Mouse (Mus musculus) intestine, postnatal 0 days (tissue): ENCODE results near the gene Nphp4. TPM values are rescaled to one million over a fixed set of nuclear protein-coding genes. Genes with fewer than 3 reads are reported as not detected.

ENCODE experiments used
- ATAC-seq: fragments of 200-750 bp; cut with Nextera tagmentation; 2 replicates; pipeline ENCODE4 v1.8.0; 2017; ENCODE audit warnings: mild to moderate bottlenecking, moderate TSS enrichment, moderate library complexity
- H3K27ac ChIP-seq: fragments of 300-500 bp; sonication (generic); 2 replicates; pipeline ENCODE4 v1.5.1; 2014; ENCODE audit warnings: mild to moderate bottlenecking, low read depth, low read length, moderate library complexity
- H3K27me3 ChIP-seq: fragments of 300-500 bp; sonication (generic); replicated peaks from 2 replicates; pipeline ENCODE4 v1.6.1; 2014; ENCODE audit warnings: low read length, mixed read lengths; ENCODE audit not compliant: control insufficient read depth, insufficient read depth
- H3K36me3 ChIP-seq: fragments of 300-500 bp; sonication (generic); 2 replicates; pipeline ENCODE4 v1.6.1; 2014; ENCODE audit warnings: mild to moderate bottlenecking, moderate library complexity; ENCODE audit not compliant: control insufficient read depth, insufficient read depth
- H3K4me1 ChIP-seq: fragments of 300-500 bp; sonication (generic); replicated peaks from 2 replicates; pipeline ENCODE4 v1.6.1; 2014; ENCODE audit warnings: antibody characterized with exemption, low read length, mixed read lengths; ENCODE audit not compliant: control insufficient read depth, insufficient read depth
- H3K4me2 ChIP-seq: fragments of 300-500 bp; sonication (generic); replicated peaks from 2 replicates; pipeline ENCODE4 v1.6.1; 2014; ENCODE audit warnings: low read depth, mild to moderate bottlenecking, moderate library complexity
- H3K4me3 ChIP-seq: fragments of 300-500 bp; sonication (generic); 2 replicates; pipeline ENCODE4 v1.5.1; 2014; ENCODE audit warnings: low read depth, low read length
- H3K9ac ChIP-seq: fragments of 300-500 bp; sonication (generic); 2 replicates; pipeline ENCODE4 v1.6.1; 2014; ENCODE audit warnings: mild to moderate bottlenecking, low read depth, low read length
- H3K9me3 ChIP-seq: fragments of 300-500 bp; sonication (generic); 2 replicates; pipeline ENCODE4 v1.6.1; 2016; ENCODE audit warnings: mixed run types; ENCODE audit not compliant: control insufficient read depth
- CTCF ChIP-seq: sonication (generic); IDR thresholded peaks from 2 replicates; pipeline ENCODE4 v1.5.1; 2016; ENCODE audit warnings: low read depth, mild to moderate bottlenecking, control low read depth, antibody characterized with exemption, moderate library complexity
- WGBS: fragments of 180-500 bp; shearing (Covaris S2); extraction: QIAGEN DNeasy Blood & Tissue Kit; methylation state at CpG from one replicate; pipeline ENCODE4 v1.1.7; 2014; 5-methylcytosine and 5-hydroxymethylcytosine counted together
- polyA plus RNA-seq: library from polyadenylated mRNA; unstranded; fragments of >200 nt; fragmentation: Nextera tagmentation; extraction: Ambion mirVana; gene quantifications from 2 replicates; pipeline ENCODE4 v1.2.1, GENCODE M21; 2015

The Nphp4 gene
- polyA plus RNA-seq, 1 experiment from 2014 or later = 0.47 TPM

GRCm38 (mm10) chr4:152467951-152468350 lies 8.6 kb upstream of the Nphp4 start:
- H3K4me2 ChIP-seq = no peak overlapping the region
- H3K9ac ChIP-seq = no peak overlapping the region
- no peaks in the 10 kb centered on the region for H3K27me3 ChIP-seq
- no peak overlapping the region for H3K4me3 ChIP-seq
- 83% methylated on average over 6 of the region's 6 CpGs for WGBS
- no peaks in the 10 kb centered on the region for H3K36me3 ChIP-seq
- H3K9me3 ChIP-seq = 0 out of 2 replicates have a peak, but pooled peaks cover 5% of the 10 kb centered on the region
- no peak for TF ChIP-seq CTCF
- H3K4me1 ChIP-seq = no peaks in the 10 kb centered on the region
- no peak overlapping the region for H3K27ac ChIP-seq
- no peak for ATAC-seq

GRCm38 (mm10) chr4:152475941-152476340 lies 565 bp upstream of the Nphp4 start:
- peaks cover 19% of the 10 kb centered on the region for H3K27me3 ChIP-seq
- H3K9me3 ChIP-seq = 0 out of 2 replicates have a peak, but pooled peaks cover 5% of the 10 kb centered on the region
- no peak overlapping the region for H3K4me3 ChIP-seq
- no peak overlapping the region for H3K4me2 ChIP-seq
- no peak overlapping the region for H3K27ac ChIP-seq
- ATAC-seq = no peak
- WGBS = 84% methylated on average over 7 of the region's 7 CpGs
- H3K9ac ChIP-seq = no peak overlapping the region
- TF ChIP-seq CTCF = no peak
- H3K4me1 ChIP-seq = peaks cover 3% of the 10 kb centered on the region; the same call in 1 of the 2 replicates
- no peaks in the 10 kb centered on the region for H3K36me3 ChIP-seq

DNA sequence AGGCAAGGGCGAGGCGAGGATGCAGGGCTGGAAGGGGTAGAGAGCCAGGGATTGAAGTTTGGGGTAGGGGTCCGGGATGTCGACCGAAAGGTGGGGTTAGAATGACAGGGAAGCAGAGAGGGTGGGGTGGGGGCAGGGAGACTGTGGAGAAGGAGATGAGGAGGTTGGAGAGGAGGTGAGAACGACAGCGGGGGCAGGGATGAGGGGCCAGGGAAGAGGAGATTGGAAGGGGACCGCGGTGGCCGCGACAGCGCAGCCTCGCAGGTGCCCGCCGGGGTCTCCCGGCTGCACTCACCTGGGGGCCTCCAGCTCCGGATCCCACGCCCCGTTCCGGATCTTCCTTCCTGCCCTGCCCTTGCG lies 580 bp downstream of the Nphp4 start:
- no peak for ATAC-seq
- Histone ChIP-seq H3K27ac (no peak overlapping the region), H3K9me3 (no peaks in the 10 kb centered on the region), H3K4me1 (peaks cover 3% of the 10 kb centered on the region; the same call in 1 of the 2 replicates), H3K36me3 (no peaks in the 10 kb centered on the region), H3K4me2 (peak overlapping the region; percentile 73), H3K4me3 (peak overlapping the region; percentile 78), H3K9ac (no peak overlapping the region), H3K27me3 (peaks cover 19% of the 10 kb centered on the region)
- WGBS = 1% methylated on average over 9 of the region's 21 CpGs
- no peak for TF ChIP-seq CTCF

GRCm38 (mm10) chr4:152477466-152478223 lies 1.1 kb downstream of the Nphp4 start, which contains the start of gene Kcnab2:
TSS of gene Kcnab2 (minus strand) at chr4:152477871.
- Histone ChIP-seq H3K9me3 (no peaks in the 10 kb centered on the region), H3K4me1 (peaks cover 3% of the 10 kb centered on the region; the same call in 1 of the 2 replicates), H3K27ac (no peak within 1 kb of the TSS; the same call in 1 of the 2 replicates), H3K4me2 (peak within 1 kb of the TSS; percentile 73), H3K4me3 (peak within 1 kb of the TSS; percentile 78), H3K9ac (peak within 1 kb of the TSS; percentile 52), H3K27me3 (peaks cover 19% of the 10 kb centered on the region), H3K36me3 (no peaks in the 10 kb centered on the region)
- TF ChIP-seq CTCF = no peak
- peak; percentile 91 for ATAC-seq
- WGBS = under 1% methylated on average over 63 of the region's 63 CpGs

- under 1% methylated on average over 13 of the region's 13 CpGs for WGBS
These were observed 1.7 kb downstream of the Nphp4 start for GRCm38 (mm10) chr4:152478224-152478567.

GRCm38 (mm10) chr4:152480426-152480825 lies 3.9 kb downstream of the Nphp4 start:
- no peak overlapping the region for H3K4me2 ChIP-seq
- no peaks in the 10 kb centered on the region for H3K36me3 ChIP-seq
- no peaks in the 10 kb centered on the region for H3K9me3 ChIP-seq
- 58% methylated on average over 8 of the region's 8 CpGs for WGBS
- H3K9ac ChIP-seq = no peak overlapping the region
- peaks cover 19% of the 10 kb centered on the region for H3K27me3 ChIP-seq
- no peak for ATAC-seq
- no peak for TF ChIP-seq CTCF
- no peak overlapping the region for H3K27ac ChIP-seq
- no peak overlapping the region for H3K4me3 ChIP-seq
- peaks cover 3% of the 10 kb centered on the region; the same call in 1 of the 2 replicates for H3K4me1 ChIP-seq

More at GRCm38 (mm10) chr4:152478224-152478567, 1.7 kb downstream of the Nphp4 start:
- H3K4me1 ChIP-seq = peaks cover 3% of the 10 kb centered on the region; the same call in 1 of the 2 replicates
- no peak; the same call in 1 of the 2 replicates for ATAC-seq
- no peaks in the 10 kb centered on the region for H3K36me3 ChIP-seq
- peak overlapping the region; percentile 78 for H3K4me3 ChIP-seq
- H3K4me2 ChIP-seq = peak overlapping the region; percentile 73
- H3K27me3 ChIP-seq = peaks cover 19% of the 10 kb centered on the region
- H3K27ac ChIP-seq = no peak overlapping the region; the same call in 1 of the 2 replicates
- no peak for TF ChIP-seq CTCF
- H3K9me3 ChIP-seq = no peaks in the 10 kb centered on the region
- peak overlapping the region; percentile 52; the same call in 1 of the 2 replicates for H3K9ac ChIP-seq
